In genomic region chr12:109400041-109400440, GRCm38 (mm10) we compare ENCODE assay signal across 10 mouse cellular contexts. TPM values are rescaled to one million over a fixed set of nuclear protein-coding genes. Genes with fewer than 3 reads are reported as not detected.
A peak's percentile ranks its signal among the peaks of the same experiment; 100 is the strongest.
DNase-seq lines count a peak whose midpoint lies in the region; ATAC-seq and TF ChIP-seq lines count a peak whose summit lies in the region.
"Had no signal": no experiment of that assay in that cellular context is flagged by ENCODE, and none has a peak within 500 bp of the region (broad histone marks: within the 10 kb centered on the region; RNA-seq: fewer than 3 reads in every experiment).

No protein-coding gene starts in this region.

- DNase-seq in heart, postnatal 4 days = no peak
- no peak for DNase-seq in lung, postnatal 10 days
- DNase-seq in limb, embryonic 10.5 days (ENCODE audit: low spot score) = no peak
- DNase-seq in stomach, postnatal 0 days (ENCODE audit: low spot score) = no peak
- no peak for DNase-seq in layer of hippocampus, adult 9-10 months (ENCODE audit: low spot score)

- 0 out of 2 replicates have a peak overlapping the region, but pooled peaks have one; percentile 19 for H3K4me3 ChIP-seq in heart, embryonic 15.5 days
- H3K4me3 ChIP-seq in lung, embryonic 15.5 days = no peak overlapping the region
- no peak overlapping the region for H3K4me3 ChIP-seq in limb, embryonic 10.5 days
- no peak overlapping the region for H3K4me3 ChIP-seq in stomach, postnatal 0 days (ENCODE audit: low read depth, low read length)

- peak overlapping the region; percentile 56; the same call in 1 of the 2 replicates for H3K27ac ChIP-seq in heart, embryonic 15.5 days
- H3K27ac ChIP-seq in lung, embryonic 15.5 days = peak overlapping the region; percentile 81
- H3K27ac ChIP-seq in limb, embryonic 10.5 days = peak overlapping the region; percentile 65; the same call in 1 of the 2 replicates
- H3K27ac ChIP-seq in stomach, postnatal 0 days (replicated peaks) = peak overlapping the region; percentile 63
- H3K27ac ChIP-seq: hindbrain, postnatal 0 days had no signal

- no peak for ATAC-seq in heart, embryonic 15.5 days (replicated peaks; ENCODE audit: insufficient number of reproducible peaks, insufficient read depth, low FRiP score, low read depth)
- ATAC-seq in lung, embryonic 15.5 days (ENCODE audit: borderline replicate concordance, extremely low read depth, low FRiP score, low TSS enrichment) = no peak
- no peak for ATAC-seq in stomach, postnatal 0 days (ENCODE audit: low FRiP score, low TSS enrichment)
- ATAC-seq: hindbrain, postnatal 0 days had no signal

- no peak for TF ChIP-seq EP300 in stomach, postnatal 0 days (optimal IDR thresholded peaks at IDR 0.05)

- TF ChIP-seq CTCF in stomach, postnatal 0 days (IDR thresholded peaks at IDR 0.05; ENCODE audit: low read depth) = no peak

- 0 out of 2 replicates have a peak overlapping the region, but pooled peaks have one; percentile 4 for H3K9ac ChIP-seq in heart, embryonic 15.5 days
- no peak overlapping the region for H3K9ac ChIP-seq in lung, embryonic 15.5 days
- H3K9ac ChIP-seq in stomach, postnatal 0 days (ENCODE audit: low read length) = no peak overlapping the region

- H3K27me3 ChIP-seq in heart, embryonic 15.5 days = no peaks in the 10 kb centered on the region
- H3K27me3 ChIP-seq in lung, embryonic 15.5 days = no peaks in the 10 kb centered on the region
- H3K27me3 ChIP-seq in limb, embryonic 10.5 days (ENCODE audit: low read depth, poor library complexity, severe bottlenecking) = peaks cover 25% of the 10 kb centered on the region
- no peaks in the 10 kb centered on the region for H3K27me3 ChIP-seq in stomach, postnatal 0 days (ENCODE audit: control insufficient read depth, insufficient read depth, low read length)
- H3K27me3 ChIP-seq: CH12.LX had no signal

- H3K9me3 ChIP-seq in heart, embryonic 15.5 days (replicated peaks) = no peaks in the 10 kb centered on the region
- no peaks in the 10 kb centered on the region for H3K9me3 ChIP-seq in lung, embryonic 15.5 days
- H3K9me3 ChIP-seq in limb, embryonic 10.5 days (replicated peaks) = no peaks in the 10 kb centered on the region
- no peaks in the 10 kb centered on the region for H3K9me3 ChIP-seq in stomach, postnatal 0 days (ENCODE audit: control insufficient read depth, low read length)

- no peaks in the 10 kb centered on the region for H3K36me3 ChIP-seq in heart, embryonic 15.5 days
- H3K36me3 ChIP-seq in lung, embryonic 15.5 days = no peaks in the 10 kb centered on the region
- H3K36me3 ChIP-seq in limb, embryonic 10.5 days = no peaks in the 10 kb centered on the region
- H3K36me3 ChIP-seq in stomach, postnatal 0 days (ENCODE audit: control insufficient read depth, insufficient read depth, low read length) = no peaks in the 10 kb centered on the region

- 85% methylated on average over 7 of the region's 7 CpGs for WGBS in heart, embryonic 15.5 days
- 65% methylated on average over 7 of the region's 7 CpGs for WGBS in lung, embryonic 15.5 days
- WGBS in limb, embryonic 10.5 days = 77% methylated on average over 7 of the region's 7 CpGs
- WGBS in stomach, postnatal 0 days = 70% methylated on average over 7 of the region's 7 CpGs

- peaks cover 56% of the 10 kb centered on the region for H3K4me1 ChIP-seq in heart, embryonic 15.5 days (replicated peaks)
- H3K4me1 ChIP-seq in lung, embryonic 15.5 days = peaks cover 64% of the 10 kb centered on the region
- H3K4me1 ChIP-seq in limb, embryonic 10.5 days = peaks cover 74% of the 10 kb centered on the region
- H3K4me1 ChIP-seq in stomach, postnatal 0 days (replicated peaks; ENCODE audit: control insufficient read depth, insufficient read depth) = peaks cover 7% of the 10 kb centered on the region; the same call in 1 of the 2 replicates

- H3K4me2 ChIP-seq in heart, embryonic 15.5 days = peak overlapping the region; percentile 54
- H3K4me2 ChIP-seq in lung, embryonic 15.5 days = 0 out of 2 replicates have a peak overlapping the region, but pooled peaks have one; percentile 44
- no peak overlapping the region for H3K4me2 ChIP-seq in stomach, postnatal 0 days (replicated peaks; ENCODE audit: low read depth)

RNA-seq across cellular contexts. Expression of gene Dlk1, which starts 52.6 kb away (rescaled TPM):
- polyA plus RNA-seq in heart, embryonic 15.5 days (2015; fragmentation: Nextera tagmentation; extraction: Ambion mirVana) = 131 and 212 TPM in 2 replicates
- total RNA-seq in heart, postnatal 4 days (2021) = 10 to 100 TPM; 66.1 to 72.8 TPM
- polyA plus RNA-seq in lung, embryonic 15.5 days (2015; fragmentation: Nextera tagmentation; extraction: Ambion mirVana) = 525 and 559 TPM in 2 replicates
- 106 and 159 TPM in 2 replicates for polyA plus RNA-seq in limb, embryonic 10.5 days (2016; fragmentation: Nextera tagmentation; extraction: Ambion mirVana)
- polyA plus RNA-seq in stomach, postnatal 0 days (2015; fragmentation: Nextera tagmentation; extraction: Ambion mirVana) = 183 and 187 TPM in 2 replicates
- total RNA-seq: CH12.LX; neutrophil, adult 5-6 weeks had no signal
